Mouse (Mus musculus) adrenal gland, adult 18-20 months (tissue): ENCODE data around the gene Fgfr2. TPM values are rescaled to one million over a fixed set of nuclear protein-coding genes. Genes with fewer than 3 reads are reported as not detected.
A peak's percentile ranks its signal among the peaks of the same experiment; 100 is the strongest.
"Not testable (repeated sequence)": the region's sequence is repeated elsewhere in the genome, so short reads cannot be mapped to it uniquely, and the experiment has no call there.

ENCODE experiments used
- DNase-seq, 2 experiments: peaks; one replicate each; pipeline ENCODE4 v3.0.0; 2021 to 2022; ENCODE audit warnings: low spot score in 2 of 2
- total RNA-seq, 2 experiments: library from RNA; stranded (reverse); gene quantifications; 1 replicate in 1 of 2; 2 replicates in 1 of 2; pipeline ENCODE4 v1.2.3; 2021

The Fgfr2 gene
- total RNA-seq, 2 experiments from 2014 or later, result 294 to 308 TPM

DNA sequence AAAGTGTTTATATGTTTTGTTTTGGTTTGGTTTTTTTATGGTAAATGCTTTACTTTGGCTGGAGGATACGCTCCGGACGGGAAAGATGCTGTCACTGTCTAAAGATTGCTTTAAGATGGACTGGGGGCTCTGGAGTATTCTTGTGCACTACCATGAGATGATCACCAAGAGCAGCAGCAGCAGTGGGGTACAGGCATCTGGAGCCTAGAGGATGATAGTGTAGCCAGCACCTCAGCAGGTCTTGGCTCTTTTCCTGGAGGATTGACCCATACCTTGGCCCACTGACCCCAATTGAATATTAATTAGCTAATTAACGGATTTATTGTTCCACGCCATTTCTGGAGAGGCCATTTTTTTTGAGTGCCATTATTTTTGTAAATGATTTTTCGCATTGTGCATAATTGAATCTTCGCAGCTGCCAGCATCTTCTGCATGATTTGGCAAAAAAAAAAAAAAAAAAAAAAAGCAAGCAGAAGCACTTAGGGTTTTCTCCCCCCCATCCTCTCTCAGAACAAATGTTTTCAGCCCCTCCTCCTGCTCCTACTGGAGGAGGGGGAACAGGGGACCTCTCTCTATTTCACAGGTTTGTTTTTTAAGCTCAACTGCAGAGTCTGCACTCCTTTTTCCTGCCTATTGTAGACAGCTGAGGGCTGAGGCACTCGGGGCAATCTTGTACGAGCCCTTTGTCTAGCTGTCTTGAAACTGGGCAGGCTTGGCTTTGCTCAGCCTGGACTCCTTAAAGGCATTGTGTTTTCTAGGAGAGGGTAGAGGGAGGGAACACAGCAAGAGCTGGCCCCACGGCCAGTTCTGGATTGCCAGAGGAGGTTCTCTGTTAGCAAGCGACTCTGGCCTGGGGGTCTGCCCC lies 2529.5 kb downstream of the Fgfr2 start:
- DNase-seq, result not testable (repeated sequence)

DNA sequence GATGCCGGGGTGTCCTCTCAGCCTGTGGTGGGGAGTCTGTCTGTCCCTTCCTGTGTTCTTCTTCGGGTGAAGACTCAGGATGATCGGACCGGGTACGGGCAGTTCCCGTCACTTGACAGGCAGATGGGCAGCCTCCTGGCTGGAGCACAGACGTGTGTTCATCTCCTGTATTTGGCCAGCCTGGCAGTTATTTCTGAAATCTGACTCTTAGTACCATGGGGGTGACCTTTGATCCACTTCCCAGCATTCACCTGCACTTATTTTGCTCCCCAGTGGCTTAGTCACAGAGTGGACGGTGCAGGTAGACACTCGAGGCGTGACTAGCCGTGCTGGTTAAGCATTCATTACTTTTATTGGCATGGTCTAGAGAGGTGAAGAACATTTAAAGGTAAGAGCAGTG lies 2530.2 kb downstream of the Fgfr2 start:
- not testable (repeated sequence) for DNase-seq

DNA sequence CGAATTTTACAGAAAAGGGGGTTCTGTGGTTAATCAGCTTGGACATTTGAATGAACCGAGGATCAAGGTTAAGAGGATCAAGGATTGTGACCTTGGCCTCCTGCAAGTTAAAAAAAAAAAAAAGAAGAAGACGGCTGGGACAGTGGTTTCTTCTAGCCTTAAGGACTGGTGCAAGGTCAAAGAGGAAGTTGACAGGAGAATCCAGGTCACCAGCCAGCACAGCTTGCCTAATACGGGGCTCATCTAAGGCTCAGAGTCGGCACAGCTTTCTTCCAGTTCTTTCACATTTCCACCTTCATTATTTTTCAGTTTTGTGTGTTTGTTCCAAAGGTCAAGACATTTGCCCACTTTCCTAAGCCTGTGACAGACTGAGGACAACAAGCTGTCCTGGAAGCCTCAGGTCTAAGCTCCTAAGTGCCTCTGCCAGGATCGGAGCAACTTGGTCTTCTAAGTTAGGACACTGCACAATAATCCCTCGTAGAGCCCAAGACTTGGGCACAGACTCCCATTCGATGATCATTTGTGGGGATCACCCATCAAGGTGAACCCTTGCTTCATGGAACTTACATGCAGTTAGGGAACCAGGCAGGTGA lies 2532.2 kb downstream of the Fgfr2 start:
- no peak for DNase-seq

DNA sequence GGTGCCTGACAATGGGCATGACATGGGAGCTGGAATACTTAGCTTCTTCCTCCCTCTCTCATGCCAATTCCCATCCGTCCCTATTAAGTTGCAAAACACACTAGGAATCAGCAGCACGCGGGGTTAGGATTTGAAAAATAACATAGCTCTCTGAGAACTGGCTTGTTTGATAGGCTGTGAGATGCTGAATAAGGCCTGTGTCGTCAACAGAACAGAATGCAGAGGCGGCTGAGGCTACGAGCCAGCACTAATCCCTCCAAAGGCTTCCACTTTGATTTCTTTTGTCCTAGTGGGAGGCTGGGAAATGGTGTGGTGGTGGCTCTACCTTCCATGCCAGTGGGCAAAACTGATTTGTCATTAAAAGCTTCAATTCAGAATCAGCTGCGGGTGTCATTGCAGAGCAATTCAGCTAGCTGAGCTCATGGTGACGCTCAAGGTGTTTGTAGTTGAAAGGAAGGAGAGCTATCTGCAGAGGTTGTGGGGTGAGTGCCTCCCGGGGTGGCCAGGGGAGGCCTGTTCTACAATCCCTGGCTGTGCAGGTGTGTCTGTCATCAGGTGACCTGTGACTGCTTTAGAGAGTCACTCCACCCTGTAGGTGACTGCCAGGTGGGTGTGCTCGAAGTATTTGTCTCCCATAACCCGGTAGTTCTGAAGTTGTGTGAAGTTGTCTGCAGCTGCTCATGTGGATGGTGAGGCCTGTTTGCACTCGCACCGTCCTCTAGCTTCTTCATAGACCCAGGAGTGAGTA lies 2532.9 kb downstream of the Fgfr2 start:
- no peak for DNase-seq

DNA sequence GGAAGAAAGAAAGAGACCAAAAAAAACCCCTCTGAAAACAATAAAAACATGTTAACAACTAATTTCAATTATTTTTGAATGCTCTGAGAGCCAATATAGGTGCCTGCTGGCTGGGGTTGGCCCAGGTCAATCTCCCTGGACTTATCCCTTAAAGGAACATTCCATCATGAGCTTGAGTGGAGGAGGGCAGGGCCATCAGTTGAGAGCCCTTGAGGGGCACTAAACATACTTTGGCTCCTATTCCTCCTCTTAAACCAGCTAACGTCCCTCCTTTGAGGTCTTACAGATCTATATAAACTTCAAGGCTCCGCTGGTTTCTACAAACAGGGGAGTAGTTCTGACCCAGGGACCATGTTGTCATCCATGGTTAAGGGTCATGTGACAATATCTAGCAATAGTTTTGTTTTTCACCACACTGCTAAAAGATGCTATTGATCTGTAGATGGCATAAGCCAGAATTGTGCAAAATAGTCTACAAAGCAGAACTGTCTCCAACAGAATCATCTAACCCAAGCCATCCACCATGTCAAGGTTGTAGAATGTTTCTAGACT lies 2536.6 kb downstream of the Fgfr2 start:
- no peak for DNase-seq

DNA sequence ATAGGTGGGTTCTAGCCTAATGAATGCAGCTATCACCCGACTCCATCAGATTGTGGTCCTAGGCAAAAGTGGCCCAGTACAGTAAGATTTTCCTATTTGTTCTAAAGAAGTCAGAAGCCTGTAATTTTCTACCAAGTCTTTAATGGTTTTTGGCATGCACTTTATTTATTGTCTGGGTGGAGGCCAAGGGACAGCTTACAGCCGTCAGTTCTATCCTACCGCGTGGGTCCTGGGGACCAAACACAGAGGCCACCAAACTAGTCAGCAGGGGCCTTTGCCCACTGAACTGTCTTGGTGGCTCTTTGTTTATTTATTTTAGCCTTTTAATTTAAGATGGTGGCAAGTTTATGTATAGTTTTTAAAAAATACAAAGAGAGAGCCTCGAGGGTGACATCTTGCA lies 2544.5 kb downstream of the Fgfr2 start:
- no peak for DNase-seq

DNA sequence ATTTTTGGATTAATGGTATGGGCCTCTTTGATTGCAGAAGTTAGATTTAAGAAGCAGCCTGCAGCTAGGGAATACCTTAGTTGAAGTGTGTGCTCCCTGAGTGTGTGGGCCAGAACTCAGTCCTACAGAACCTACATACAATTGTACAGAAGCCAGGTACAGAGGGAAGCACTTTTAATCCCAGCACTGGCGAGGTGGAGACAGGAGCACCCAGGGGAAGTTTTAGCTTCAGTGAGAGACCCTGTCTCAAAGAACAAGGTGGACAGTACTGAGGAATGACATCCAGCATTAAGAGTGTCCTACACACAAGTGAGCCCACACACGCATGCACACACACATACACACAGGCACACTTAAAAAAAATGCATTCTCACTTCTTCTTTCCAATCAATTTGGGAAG lies 2545.1 kb downstream of the Fgfr2 start:
- DNase-seq, result no peak

DNA sequence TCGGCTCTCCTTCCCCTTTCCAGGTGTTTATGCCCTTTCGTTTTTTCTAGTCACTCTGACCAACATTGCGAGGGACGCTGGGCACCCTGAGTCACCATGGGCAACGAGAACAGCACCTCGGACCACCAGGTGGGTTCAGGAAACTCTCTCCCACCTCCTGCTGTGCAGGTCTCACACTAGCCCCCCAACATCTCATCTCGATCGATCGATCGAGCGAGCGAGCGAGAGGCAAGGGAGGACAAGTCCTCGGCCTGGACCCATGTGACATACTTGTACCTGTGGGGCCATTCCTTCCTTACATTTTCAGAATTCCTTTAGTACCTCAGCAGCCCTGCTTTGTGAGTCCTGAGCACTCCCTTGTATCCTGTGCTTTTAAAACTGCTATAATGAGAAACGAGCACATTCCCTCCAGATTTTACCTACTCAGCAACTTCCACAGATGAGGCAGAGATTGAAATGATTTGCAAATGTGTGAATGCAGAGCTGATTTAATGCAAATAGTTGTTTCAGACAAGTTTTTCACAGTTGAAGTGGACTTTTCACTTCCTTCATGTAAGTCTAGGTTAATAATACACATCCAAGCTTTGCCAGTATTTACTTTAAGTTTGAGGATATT lies 2545.7 kb downstream of the Fgfr2 start, which contains the start of gene Tacc2:
TSS of gene Tacc2 (plus strand) at position 51 of the 616 bp plus-strand sequence.
- DNase-seq, result no peak

DNA sequence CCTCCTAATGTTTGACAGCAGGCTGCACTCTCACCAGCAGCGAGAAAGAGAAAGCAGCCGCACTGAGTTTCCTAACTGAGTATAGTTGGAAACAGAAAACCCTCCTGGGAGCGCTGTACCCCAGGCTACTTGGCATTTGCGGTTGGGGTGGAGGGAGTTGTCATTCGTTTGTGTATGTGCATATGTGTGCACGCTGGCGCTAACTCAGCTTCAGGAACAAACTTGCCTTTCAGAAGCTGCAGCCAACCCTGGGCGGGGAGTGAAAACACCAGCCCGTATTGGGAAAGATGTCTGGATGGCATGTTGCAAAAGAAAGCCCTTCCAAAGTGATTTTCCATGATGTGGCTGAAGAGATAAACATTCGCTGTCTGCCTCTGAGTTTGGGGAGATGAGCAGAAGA lies 2546.2 kb downstream of the Fgfr2 start:
- DNase-seq, result no peak

DNA sequence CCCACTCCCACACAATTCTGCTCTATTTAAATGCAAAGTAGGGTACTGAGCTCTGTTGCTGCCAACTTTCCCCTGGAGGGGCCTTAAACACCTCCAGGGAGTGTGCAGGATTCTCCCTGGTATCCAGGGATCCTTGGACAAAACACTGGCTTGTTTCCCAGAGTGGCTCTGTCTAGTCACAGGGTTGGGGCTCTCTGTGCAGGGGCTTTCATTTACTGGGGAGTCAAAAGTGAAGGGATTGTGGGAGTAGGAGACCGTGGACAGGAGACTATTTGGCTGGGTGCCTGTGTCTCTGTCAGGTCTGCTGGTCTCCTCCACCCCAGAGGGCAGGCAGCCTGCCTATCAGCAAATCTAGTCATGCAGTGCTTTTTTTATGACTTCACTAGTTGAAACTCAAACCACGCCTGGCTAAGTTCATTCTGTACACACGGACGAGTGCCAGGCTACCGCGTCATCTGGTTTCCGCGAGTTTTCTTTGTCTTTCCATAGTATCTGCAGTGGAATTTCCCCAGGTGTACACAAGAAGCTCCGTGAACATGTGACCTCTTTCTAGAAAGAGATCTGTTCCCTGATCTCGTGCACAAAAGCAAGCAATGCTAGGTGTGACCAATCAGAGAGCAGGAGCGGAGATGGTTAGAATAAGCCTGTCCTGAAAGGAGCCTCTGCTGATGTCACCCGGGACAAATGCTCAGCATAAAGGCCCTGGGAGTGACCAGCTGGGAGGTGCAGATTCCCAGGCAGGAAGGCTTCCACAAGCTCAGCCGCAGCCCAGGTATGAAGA lies 2548.7 kb downstream of the Fgfr2 start:
- DNase-seq, result no peak

DNA sequence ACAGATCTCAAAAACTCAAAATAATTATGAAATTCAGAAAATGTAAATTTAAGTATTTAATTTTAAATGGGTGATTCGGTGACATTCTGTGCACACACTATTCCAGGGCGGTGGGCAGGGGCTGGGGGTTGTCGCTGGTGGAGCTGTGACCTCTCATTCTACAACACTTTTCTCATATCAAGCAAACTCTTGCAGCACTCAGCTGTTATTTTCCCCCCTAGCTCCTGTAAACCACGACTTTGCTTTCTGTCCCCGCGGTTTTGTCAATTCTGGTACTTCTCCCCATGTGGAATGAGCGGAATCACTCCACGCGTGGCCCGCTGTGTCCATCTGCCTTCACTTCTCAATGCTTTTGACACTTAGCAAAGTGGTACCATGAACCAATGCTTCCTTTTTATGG lies 2549.4 kb downstream of the Fgfr2 start:
- DNase-seq, result no peak

DNA sequence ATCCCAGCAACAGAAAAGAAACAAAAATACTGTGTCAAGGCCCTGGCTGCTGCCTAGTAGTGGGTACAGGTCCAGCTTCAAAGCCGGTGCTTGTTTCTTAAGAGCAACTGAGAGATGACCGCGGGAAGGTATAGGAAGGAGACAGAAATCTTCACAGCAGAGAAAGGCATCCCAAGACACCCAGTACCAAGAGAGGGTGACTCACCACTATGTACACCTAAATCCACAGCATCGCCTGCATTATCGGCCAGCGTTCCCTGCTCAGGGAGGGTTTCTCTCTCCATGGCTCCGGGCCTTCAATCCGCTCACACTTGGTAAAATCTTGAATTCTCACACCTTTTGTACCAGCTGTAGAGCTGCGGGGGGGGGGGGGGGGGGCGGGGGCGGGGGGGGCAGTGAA lies 2550.3 kb downstream of the Fgfr2 start, which contains the start of gene Nsmce4a:
TSS of gene Nsmce4a (minus strand) at position 298 of the 400 bp plus-strand sequence.
- DNase-seq, result no peak

DNA sequence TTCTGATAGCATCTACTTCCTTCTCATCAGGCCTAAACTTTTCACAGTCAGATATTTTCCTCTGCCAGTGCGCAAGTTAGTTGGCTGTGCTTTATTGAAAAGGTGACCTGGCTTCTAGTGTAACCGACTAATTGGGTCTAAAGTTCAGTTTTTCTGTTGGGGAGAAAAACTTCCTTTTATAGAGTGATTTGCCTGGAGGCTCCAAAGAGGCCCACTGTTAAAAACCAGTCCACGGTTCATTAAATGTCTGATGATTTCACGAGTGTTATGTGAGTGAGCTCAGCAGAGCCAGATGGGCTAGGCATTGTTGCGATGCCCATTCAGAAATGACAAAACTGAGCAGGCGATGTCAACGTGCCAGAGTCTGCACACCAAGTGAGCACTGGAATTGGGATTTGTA lies 2552.7 kb downstream of the Fgfr2 start:
- DNase-seq, result no peak

DNA sequence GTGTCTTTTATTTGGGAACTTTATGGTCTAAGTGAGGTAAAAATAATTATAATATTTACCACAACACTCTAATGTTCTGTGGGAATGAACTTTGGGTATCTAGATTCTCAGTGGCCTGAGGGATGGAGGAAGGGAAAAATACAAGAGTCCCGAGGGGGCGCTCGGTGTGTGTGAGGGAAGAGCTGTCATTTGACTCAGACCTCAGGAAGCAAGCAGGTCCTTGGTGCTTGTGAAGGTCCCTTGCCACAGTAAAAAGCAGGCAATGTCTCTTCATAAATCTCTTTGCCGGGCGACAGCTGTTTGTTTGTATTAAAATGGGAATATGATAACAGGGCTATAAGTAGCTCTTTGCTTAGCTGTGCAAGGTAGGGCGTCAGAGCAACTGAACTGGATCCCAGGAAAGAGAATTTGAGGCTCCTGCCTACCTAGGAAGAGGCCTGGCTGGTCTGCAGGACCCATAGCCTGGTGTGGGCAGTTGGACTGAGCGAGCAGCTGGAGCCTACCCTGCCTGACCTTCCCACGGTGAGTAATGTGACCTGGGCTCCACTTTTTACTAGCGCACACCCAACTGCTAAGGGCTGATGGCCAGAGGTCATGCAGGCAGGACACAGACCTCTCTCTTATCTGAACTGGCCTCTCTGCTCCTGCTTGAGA lies 2554.2 kb downstream of the Fgfr2 start:
- peak in 1 of 2 experiments; percentile 40 for DNase-seq

DNA sequence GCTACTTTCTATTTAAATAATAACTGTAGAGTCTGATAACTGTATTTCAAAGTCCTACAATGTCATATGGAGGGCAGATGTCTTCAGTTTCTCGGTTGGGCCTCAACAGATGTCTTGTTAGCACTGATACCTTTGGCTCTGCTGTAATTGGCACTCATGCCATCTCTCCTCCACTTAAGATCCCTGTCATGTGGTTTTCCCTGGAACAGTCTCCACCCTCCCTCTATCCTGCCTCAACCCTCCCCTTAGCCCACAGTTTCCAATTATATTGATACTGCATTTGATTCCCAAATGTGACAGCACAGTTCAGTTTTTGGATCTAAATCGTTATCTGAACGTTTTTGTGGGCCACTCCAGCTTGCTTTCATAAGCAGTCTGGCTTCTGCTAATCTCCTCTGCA lies 2558.6 kb downstream of the Fgfr2 start:
- DNase-seq, result no peak

DNA sequence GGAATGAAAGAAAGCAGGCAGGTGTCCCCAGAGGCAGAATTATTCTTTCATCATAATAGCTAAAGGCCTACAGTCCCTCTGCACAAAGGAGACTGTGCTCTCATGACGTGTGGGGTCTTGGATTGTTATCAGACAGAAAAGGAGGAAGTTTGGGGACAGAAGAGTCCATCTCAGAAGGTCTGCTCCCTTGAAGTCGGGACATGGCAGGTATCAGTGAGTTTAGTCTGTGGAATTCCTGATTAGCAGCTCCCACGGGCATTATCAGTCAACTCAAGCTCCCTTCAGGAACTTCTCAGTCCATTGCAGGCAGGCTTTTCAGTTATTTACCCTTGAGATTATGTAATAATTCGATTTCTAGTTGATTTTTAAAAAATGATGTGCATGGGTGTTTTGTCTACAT lies 2559.3 kb downstream of the Fgfr2 start:
- no peak for DNase-seq

DNA sequence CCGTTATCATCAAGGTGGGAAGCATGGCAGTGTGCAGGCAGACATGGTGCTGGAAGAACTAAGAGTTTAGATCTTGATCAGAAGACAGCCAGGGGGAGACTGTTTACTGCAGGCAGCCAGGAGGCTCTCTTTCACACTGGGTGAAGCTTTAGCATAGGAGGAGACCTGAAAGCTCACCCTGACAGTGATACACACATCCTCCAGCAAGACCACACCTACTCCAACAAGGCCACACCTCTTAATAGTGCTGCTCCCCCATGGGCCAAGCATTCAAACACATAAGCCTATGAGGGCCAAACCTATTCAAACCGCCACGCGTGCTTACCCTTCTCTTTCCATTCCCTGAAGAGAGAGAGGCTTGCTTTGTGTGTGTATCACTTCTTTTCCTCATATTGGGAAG lies 2559.9 kb downstream of the Fgfr2 start:
- DNase-seq, result no peak

DNA sequence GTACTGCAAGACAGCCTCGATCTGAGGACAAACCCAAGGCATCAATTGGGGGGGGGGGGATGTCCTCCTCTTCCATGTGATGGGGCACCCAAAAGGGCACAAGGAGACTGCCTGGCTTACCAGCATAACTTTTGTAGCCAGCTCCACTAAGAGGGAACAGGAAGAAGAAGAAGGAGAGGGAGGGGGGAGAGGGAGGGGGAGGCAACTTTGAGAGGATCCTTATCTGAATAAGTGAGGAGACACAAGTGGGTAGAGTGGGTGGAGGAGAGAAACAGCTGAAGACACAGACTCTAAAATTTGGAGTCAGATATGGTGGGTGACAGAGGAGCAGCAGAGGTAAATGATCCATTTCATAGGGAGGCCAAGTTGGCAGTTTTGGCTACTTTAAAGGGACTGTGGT lies 2562.2 kb downstream of the Fgfr2 start:
- no peak for DNase-seq

DNA sequence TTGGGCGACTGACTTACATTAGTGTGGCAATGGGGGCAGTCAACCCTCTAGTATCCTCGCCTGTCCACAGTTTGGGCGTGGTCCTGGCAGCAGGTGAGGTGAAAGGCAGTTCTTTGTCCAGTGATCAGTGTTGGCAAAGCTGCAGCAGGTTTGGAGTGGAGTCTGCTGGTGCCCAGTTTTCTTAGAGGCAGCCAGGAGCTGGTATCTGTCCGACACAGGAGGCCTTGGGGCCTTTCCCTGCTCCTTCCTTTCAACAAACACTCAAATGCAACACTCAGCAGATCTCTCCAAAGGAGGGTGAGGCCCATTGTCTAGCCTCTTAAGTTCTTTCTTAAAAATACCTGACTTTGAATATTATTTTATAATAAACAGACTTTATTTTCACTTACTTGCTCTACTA lies 2564.6 kb downstream of the Fgfr2 start:
- DNase-seq, result no peak

DNA sequence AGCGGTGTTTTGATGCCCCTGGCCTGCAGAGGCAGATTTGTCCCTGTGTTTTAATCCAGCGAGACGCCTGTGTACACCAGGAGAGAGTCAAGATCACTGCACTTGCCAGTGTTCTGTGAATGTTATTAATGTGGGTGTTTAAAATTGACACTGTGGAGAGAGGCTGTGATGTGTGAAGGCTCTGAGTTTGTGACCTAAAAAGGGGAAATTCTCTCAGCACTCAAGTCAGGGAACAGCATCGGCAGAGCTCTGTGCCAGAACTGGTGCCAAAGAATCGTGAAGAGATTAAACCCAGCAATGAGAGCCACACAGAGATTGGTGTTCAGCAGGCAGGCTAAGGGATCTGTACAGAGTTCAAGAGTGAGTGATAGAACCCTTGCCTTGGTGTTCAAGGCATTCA lies 2567.6 kb downstream of the Fgfr2 start:
- DNase-seq, result no peak
